Mouse (Mus musculus) small intestine, adult 2 months (tissue): Measurements from ENCODE around the gene Ugt1a1.

Source experiments
- CTCF ChIP-seq: fragments of 200-500 bp; IDR thresholded peaks from 2 replicates; pipeline ENCODE4 v1.5.1; 2012; ENCODE audit warnings: low read depth, mild to moderate bottlenecking, control low read depth, inconsistent platforms, low read length, moderate library complexity, mixed read lengths; ENCODE audit not compliant: insufficient replicate concordance, insufficient read length; ENCODE audit errors: extremely low read depth
- POLR2A ChIP-seq: fragments of 200-500 bp; IDR thresholded peaks from 2 replicates; pipeline ENCODE4 v1.6.1; 2012; ENCODE audit warnings: low read depth, mild to moderate bottlenecking, control low read depth, inconsistent platforms, low read length, moderate library complexity

DNA sequence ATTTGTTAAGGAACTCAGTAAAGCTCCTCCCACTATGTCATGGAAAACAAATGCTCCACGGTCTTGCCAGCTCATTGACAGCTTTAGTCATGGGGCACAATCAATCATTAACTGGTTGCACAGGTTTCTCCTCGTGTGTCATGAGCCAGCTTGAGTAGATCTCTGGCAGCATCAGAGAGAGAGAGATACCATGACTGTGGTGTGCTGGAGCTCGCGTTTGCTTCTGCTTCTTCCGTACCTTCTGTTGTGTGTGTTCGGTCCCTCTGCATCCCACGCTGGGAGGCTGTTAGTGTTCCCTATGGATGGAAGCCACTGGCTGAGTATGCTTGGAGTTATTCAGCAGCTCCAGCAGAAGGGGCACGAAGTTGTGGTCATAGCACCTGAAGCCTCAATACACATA lies at the start of gene Ugt1a1:
- no peak for TF ChIP-seq POLR2A
- TF ChIP-seq CTCF = no peak
